Mouse (Mus musculus): ENCODE results near the gene Dnah6. TPM values are rescaled to one million over a fixed set of nuclear protein-coding genes. Genes with fewer than 3 reads are reported as not detected.

Gene Dnah6
- polyA plus RNA-seq, 1 experiment: 0.04 TPM

DNA sequence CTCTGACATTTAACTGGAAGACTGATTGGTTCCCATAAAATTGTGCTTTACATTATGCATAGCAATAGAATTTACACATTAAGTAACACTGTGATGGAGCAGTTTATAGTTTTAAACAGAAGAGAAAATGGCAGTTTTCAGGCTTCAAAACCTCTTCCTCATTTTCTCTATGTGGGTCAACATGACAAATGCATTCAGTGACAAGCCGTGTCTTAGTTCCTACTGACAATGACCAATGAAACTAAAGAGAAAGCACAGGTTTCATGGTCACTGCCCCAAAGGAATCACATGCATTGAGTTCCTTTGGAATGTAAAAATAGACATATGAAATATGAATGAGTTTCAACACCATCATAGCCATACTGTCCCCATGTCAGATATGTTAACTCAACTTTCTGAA is 58.5 kb downstream of the Dnah6 start:
- 85% methylated on average over 1 of the region's 1 CpGs for WGBS

DNA sequence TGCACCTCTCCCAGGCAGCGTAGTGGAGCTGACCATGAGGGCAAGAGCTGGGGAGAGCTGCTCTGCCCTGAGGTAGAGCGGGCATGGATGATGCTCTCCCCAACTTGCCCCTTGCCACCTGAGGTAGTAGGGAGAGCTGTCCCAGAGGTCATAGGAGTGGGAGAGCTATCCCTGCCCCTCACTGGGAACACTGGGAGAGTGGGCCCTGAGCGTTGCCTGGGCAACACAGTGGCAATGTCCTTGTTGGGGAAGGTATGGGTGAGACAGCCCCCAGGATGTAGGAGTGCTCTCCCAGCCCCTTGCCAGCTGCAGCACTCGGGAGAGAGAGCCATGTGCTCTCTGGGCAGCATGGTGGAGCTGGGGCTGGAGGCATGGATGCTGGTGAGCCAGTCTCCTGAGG is 60.1 kb downstream of the Dnah6 start:
- 83% methylated on average over 4 of the region's 4 CpGs for WGBS

More for the DNA sequence above, 58.5 kb downstream of the Dnah6 start:
- DNase-seq (ENCODE audit: low read depth, low spot score): no peak

DNA sequence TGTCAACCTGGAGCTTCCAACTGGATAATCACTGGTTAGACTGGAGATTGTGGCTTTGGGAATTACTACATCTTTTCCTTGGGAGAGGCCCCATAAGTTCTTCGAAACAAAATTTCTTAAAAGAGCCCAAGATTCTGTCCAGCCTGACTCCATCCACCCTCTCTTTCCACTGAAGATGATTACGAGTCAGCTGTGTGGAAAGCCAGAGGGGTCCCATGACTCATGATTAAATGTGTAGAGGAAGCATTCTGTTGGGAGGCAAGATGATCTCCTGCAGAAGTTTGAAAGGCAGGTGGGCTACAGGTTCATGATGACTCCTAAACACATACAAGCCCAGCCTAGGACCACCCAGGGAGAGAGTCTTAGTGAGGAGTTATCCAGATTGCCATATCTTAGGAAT is 66.0 kb downstream of the Dnah6 start:
- no peak for DNase-seq (ENCODE audit: low read depth, low spot score)
- WGBS: 74% methylated on average over 2 of the region's 2 CpGs

More for the DNA sequence above, 60.1 kb downstream of the Dnah6 start:
- DNase-seq (ENCODE audit: low read depth, low spot score): no peak

DNA sequence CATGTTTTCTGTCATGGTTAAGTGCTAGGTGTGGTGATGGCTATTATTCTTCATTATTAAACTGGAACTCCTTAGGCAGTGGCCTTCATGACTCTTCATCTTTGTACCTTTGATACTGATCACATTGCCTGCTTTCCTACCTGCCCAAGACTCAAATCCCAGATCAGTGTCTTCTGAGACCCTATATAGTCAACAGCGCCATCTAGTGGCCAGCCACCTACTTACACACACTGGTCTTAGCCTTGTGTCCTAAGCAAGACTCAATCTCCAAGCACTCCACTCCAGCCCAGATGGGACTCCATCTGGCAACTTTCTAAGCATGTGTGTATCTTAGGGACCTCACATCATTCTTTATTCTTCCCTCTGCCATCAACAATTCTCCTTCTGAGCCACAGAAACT is 67.8 kb downstream of the Dnah6 start:
- peak; percentile 54 for DNase-seq (ENCODE audit: low read depth, low spot score)
- WGBS: 0% methylated on average over 1 of the region's 1 CpGs

DNA sequence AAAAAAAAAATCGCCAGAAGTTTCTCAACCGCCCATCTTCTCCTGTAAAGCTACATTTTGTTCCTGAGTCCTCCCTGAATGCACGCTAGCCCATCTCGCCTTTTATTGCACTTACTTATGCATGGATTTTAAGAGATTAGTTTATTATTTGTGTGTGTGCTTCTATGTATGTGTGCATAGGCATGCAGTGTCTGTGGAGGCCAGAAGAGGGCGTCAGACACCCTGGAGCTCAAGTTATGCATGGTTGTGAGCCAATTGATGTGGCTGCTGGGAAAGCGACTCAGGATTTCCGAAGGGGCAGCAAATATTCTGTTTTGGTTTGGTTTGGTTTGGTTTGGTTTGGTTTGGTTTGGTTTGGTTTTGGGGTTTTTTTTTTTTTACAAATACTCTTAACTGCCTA is 78.0 kb downstream of the Dnah6 start:
- no peak for DNase-seq (ENCODE audit: low read depth, low spot score)
- 88% methylated on average over 7 of the region's 7 CpGs for WGBS

DNA sequence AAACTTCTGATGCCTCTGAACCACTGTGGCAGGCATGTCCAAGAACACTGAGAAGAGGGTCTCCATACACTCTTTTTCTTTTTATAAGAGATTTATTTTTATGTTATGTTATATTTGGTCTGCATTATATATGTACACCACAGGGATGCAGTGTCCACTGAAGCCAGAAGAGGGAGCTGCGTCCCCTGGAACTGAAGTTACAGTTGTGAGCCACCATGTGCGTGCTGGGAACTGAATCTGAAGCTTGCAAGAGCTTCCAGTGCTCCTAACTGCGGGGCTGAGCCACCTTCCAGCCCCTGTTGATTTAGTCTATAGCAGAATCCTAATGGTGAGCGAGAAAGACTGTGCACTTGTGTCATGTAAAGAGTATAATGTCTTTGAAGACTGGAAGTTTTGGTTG is 78.7 kb downstream of the Dnah6 start:
- no peak for DNase-seq (ENCODE audit: low read depth, low spot score)
- 92% methylated on average over 4 of the region's 4 CpGs for WGBS

DNA sequence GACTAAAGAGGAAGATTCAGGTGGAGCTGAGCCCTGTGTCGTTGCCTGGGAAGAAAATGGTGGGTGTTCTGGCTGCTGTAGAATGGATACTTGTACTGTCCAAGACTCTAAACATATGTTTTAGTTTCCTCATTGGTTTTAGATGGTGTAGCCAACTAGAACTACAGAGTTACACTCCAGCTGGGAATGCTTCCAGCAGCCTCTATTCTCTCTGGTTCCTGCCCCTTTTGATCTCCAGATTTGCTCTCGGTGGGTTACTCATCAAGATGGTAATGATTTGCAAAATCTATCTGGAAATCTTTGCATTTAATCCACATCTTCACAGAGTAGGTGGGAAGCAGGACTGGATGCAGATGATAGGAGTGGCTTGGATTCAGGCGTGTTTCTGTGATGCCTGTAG is 80.6 kb downstream of the Dnah6 start:
- no peak for DNase-seq (ENCODE audit: low read depth, low spot score)
- WGBS: 76% methylated on average over 3 of the region's 3 CpGs

DNA sequence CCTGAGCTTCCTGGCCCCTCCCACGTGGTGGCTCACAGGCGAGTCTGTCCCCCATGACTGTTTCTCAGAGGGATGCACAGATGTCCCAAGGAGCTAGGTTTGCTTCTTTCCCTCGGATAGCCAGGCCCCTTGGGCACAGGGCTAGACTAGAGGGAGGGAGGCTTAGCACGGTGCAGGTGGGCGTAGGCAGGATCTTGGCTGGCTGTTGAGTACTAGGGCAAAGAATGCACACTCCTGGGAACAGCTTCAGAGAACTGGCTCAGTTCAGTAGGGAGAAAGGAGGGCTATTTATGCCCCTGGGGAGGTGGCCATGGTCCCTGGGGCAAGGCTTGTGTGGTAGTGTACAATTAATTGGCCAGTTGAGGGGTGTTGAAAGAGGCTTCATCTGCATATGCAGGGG is 88.7 kb downstream of the Dnah6 start:
- 51% methylated on average over 5 of the region's 5 CpGs for WGBS
- DNase-seq (ENCODE audit: low read depth, low spot score): no peak

DNA sequence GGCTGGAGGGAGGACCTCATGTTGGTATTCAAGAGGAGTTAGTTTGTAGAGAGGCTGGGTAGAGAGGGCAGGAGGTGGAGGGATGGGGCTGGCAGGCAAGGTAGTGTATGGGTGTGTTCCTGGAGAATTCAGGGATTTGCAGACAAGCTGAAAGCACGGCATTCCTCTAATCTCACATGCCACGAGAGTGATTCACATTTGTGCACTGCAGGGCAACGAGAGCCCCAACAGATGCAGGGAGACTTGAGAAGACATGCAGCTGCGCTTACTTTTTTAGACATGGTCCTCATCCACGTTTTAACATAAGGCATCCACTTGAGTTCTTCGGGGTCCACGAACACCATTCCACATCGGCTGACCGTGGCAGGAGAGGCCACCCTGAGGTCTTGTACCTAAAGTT is 93.9 kb downstream of the Dnah6 start:
- 69% methylated on average over 9 of the region's 9 CpGs for WGBS
- no peak for DNase-seq (ENCODE audit: low read depth, low spot score)

DNA sequence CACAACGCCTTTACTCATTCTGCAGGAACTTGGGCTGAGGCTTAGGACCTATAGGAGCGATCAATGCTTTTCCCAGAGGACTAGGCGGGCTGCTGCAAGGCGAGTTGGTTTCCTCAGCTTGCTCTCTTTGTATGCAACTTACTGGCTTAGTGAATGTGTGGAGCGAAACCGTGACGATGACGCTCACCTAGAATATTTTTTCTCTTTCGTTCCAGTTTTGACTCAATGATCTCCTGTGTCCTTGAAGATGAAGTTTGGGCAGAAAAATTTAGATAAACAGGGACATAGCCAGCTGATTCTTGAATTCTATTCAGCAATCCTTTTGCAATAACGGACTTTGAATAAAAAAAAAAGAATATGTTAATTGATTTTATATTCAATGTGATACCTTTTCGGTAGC is 101.1 kb downstream of the Dnah6 start:
- 89% methylated on average over 11 of the region's 11 CpGs for WGBS
- DNase-seq (ENCODE audit: low read depth, low spot score): no peak

DNA sequence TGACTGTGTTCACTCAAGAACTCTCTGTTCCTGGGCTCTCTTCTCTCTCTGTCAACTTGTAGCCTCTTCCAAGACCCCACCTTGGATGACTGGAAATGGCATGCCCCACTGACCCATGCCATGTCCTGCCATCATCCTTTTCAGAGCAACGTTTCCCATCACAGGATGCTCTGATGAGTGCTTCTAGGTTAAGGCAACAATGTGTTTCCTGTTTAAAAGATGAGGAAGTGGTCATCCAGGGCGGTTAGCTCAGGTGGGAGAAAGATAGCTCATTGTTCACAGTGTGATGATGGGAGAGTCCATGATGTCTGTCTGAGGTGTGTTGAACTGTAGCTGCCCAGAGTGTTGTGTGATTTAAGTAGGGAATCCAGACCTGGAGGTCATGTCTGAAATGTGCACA is 107.6 kb downstream of the Dnah6 start:
- WGBS: 51% methylated on average over 2 of the region's 2 CpGs
- no peak for DNase-seq (ENCODE audit: low read depth, low spot score)

DNA sequence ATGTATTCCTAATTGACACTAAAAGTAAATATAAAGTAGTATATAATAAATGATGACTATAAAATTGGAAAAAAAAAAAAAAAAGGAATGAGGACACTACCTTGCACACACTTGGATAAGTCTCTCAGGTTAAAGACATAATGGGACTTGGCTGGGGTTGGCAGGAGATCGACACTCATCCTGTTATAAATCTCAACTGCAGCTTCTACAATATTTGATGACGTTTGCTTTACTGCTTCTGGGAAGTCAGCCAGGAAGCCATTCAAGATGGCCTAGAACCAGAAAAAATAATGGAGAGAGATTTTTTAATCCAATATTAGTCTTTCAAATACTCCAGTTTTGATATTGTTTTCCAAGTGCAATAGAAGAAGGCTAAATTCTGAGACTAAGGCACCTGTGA is 108.1 kb downstream of the Dnah6 start:
- 6% methylated on average over 2 of the region's 2 CpGs for WGBS
- DNase-seq (ENCODE audit: low read depth, low spot score): peak; percentile 36

DNA sequence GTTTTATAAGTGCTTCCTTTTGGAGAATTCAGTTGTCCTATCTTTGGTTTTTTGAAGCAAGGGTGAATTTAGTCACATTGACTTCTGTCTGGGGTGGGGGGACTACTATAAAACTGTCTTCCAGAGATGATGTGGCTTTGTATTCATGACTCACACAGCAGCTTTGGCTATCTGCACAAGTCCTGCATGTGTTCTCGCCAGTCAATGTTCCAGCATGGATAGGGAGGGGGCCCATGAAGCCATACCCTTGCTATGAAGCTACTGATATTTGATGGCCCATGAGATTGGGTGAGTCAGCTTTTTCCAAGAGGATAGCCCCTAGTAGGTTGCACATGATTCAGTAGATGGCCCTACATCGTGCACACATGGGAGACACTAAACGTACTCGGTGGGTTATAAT is 128.3 kb downstream of the Dnah6 start:
- DNase-seq (ENCODE audit: low read depth, low spot score): no peak
- WGBS: 93% methylated on average over 4 of the region's 4 CpGs

DNA sequence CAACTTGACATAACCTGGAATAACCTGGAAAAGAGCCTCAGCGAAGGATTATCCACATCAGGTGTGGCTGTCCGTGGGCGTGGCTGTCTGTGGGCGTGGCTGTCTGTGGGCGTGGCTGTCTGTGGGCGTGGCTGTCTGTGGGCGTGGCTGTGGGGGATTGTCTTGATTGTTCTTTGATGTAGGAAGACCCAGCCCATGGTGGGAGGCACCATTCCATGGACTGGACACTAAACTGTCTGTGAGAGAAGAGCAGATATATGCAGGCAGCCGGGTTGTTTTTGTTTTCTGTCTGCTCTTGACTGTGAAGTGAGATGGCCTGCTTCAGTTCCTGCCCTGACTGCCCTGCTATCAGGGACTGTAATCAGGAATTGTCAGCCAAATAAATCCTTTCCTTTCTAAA is 130.6 kb downstream of the Dnah6 start:
- WGBS: 70% methylated on average over 8 of the region's 8 CpGs
- DNase-seq (ENCODE audit: low read depth, low spot score): no peak

DNA sequence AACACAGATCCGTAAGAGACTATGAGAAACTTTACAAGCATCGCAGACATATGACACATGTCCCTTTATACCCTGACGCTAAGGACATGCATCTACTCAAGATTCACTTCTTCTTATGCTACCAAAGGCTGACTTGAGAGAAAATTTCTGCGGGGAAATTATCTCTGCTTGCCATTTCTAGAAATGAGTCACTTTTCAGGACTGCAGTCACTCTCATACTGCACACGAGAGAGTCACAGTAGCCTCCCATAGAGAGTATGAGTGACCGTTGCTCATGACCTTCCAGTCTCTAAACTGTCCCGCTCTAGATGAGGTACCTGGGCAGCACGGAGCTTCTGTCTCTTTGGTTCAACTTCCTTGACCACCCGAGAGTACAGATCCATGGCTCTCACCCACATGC is 138.9 kb downstream of the Dnah6 start:
- no peak for DNase-seq (ENCODE audit: low read depth, low spot score)
- WGBS: 95% methylated on average over 9 of the region's 9 CpGs

DNA sequence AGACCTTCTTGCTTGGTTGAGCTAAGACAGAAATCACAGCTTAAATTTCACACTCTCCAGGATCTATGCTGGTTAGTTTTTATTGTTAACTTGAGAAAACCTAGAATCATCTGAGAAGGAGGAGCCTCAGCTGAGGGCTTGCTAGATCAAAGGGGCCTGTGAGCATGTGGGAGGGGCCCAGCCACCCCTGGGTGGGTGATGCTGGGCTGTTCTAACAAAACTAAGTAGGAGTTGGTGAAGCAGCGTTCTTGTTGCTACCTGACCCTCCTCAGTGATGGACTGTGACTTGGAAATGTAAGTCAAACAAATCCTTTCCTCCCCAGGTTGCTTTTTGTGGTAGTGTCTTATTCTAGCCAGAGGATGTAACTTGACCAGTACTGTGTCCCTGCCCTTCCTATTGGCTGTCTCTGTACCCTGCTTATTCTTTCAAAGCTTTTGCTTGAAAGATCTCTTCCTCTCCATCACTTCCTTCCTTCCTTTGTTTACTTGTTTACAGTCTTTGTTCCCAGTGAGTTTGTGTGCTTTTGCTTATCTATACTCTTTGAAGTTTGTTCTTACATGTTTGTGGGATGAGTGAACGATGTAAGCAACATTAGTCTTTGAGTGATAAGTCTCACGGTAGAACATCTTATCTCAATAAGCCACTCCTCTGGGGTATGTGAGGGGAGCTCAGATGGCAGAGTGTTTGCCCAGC is 149.2 kb downstream of the Dnah6 start:
- DNase-seq (ENCODE audit: low read depth, low spot score): no peak
- 64% methylated on average over 3 of the region's 3 CpGs for WGBS

DNA sequence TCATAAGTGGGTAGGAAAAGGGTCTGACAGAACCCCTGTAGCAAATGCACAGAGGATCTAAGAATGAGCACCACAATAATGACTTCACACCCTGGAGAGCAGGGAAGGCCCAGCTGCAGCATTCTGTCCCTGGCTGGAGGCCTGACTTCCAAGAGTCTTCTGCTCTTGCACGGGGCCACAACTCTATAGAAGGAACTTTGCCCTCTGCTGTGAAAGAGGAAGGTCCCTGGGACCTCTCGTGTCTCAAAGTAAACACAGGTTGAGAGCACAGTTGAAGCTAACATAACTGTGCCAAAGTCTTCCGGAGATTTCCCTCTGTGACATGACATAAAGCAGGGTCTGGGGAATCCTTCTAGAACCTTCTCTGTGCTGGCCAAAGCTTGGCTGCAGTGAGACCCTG is 150.2 kb downstream of the Dnah6 start:
- WGBS: 18% methylated on average over 3 of the region's 3 CpGs
- DNase-seq (ENCODE audit: low read depth, low spot score): no peak

DNA sequence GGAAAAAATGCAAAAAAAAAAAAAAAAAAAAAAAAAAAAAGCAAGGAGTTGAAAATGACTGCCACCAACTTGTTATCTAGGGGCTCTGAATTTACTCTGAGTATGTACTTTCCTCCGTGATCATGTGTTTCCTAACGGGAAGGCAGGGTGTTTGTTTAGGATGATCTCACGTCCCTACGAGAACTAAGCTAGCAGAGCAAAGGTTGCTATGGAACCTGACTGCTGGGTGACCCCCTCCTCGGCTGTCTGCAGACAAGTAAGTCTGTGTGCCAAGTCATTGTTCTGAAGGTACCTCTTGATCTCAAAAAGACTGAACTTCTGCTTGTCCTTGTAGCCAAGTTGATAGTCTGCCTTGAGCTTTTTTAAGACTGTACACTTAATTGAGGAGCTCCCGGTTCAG is 150.8 kb downstream of the Dnah6 start:
- 43% methylated on average over 6 of the region's 6 CpGs for WGBS
- no peak for DNase-seq (ENCODE audit: low read depth, low spot score)

DNA sequence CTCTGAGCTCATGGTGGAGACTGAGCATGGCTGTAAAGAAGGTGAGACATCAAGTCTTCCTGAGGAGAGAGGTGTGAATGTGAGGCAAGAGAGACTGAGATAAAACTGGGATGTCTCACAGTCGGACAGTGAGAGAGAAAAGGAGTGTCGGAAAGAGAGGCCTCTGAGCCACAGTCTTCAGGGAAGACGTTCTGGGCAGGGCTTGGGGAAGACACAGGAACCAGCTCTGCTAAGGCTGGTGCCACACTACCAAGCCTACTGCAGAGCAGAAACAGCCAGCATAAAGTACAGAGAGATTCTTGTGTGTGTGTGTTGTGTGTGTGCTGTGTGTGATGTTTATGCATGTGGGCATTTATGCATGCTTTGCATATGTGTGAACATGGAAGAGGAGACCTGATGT is 156.9 kb downstream of the Dnah6 start:
- no peak for DNase-seq (ENCODE audit: low read depth, low spot score)
- 87% methylated on average over 3 of the region's 3 CpGs for WGBS

DNA sequence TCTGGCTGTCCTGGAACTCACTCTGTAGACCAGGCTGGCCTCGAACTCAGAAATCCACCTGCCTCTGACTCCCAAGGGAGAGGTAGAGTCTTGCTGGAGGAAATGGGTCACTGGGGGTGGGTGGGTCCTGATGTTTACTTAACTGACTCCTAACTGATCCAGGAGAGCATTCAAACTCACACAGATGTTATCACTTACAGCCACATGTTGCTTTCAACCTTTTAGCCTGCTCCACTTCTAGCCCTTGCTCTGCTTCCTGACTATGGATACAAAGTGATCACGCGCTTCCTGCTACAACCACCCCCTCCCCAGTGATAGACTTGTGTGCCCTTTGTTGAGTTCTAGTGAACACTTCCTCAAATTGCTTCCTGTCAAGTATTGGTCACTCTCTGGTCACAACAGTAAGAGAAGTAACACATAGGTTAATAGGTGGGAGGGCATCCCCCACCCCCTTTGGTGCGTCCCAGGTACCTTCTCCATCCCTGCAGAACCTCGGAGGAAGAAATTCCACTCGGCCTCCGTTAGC is 161.8 kb downstream of the Dnah6 start:
- DNase-seq (ENCODE audit: low read depth, low spot score): no peak
- WGBS: 82% methylated on average over 7 of the region's 7 CpGs

DNA sequence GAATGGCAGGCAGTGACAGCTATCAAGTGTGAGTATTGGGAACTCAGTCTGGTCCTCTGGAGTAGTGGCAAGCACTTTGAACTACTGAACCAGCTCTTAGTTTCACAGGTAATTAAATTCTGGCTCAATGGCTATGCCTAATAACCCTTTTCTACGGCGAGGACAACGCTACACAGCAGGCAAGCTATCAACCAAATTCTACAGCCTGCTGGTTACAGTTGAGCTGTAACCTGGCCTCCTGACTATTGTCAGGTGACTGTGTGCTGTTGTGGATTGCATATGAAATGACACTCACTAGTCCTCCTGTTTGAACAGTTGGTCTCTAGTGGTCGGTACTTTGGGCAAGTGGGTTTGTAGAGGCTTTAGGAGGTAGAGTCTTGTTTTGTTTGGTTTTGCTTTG is 162.3 kb downstream of the Dnah6 start:
- DNase-seq (ENCODE audit: low read depth, low spot score): no peak
- 79% methylated on average over 4 of the region's 4 CpGs for WGBS

DNA sequence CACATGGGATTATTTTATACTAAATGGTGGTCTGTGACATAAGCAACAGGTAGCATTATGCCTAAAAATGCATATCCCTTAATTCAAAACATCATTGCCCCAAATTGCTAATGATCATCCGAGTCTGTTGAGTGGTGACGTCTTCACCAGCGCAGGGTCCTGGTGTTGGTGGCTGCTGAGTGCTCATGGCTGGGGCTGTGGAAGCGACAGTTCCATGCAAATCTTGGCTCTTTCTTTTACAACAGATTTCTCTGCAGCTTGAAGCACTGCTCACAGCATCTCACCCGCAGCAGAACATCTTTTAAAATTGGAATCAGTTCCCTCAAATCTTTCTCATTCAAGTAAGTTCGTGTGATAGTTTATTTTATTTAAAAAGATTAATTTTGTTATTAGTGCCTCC is 166.1 kb downstream of the Dnah6 start:
- WGBS: 90% methylated on average over 6 of the region's 6 CpGs
- DNase-seq (ENCODE audit: low read depth, low spot score): no peak

Measured in large intestine, adult 2 months (tissue).